Mouse (Mus musculus): ENCODE measurements at regions not wholly inside any gene's neighbourhood (a gene's known extent, or its start where the extent isn't known, plus 50 kb on each side); places are given as distances from the start of the nearest gene placed in this dataset.

DNA sequence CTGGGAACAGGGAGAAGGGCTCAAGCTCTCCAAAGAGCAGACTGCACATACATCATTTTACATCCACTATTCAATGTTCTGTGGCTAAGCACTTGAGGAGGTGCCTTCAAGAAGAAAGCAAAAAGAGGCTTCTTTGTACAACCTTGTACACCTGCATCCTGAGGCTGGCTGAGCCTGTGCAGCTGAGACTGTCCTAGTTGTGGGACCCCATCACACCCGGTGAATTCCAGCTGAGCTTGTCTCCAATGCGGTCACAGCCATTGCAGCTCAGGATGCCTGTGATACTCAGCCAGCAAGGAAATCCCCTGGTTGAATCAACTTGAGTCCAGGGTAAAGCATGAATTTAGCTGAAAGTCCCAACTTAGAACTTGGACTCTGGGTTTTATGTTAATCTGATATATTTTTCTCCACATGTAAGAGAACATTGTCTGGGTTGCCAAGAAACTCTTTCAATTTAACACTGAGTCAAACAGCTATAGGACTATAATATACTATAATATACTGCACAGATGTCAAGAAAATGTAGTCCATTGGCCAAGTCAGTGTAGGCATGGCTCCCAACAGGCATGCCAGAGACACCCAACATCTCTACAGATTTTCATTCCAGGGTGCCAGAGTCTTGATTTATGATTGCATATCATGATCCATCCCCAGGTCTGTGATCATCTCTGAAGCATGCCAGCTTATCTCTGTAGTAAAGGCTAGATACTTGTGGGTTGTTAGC is 599.2 kb downstream of the Pard3 start:
- Histone ChIP-seq H3K36me3 (ENCODE audit: control insufficient read depth, insufficient read depth, low read length, poor library complexity, severe bottlenecking) (no peaks in the 10 kb centered on the region), H3K27me3 (ENCODE audit: control insufficient read depth, insufficient read depth, low read length, poor library complexity, severe bottlenecking) (no peaks in the 10 kb centered on the region)
- DNase-seq (ENCODE audit: low read depth, low spot score): no peak

DNA sequence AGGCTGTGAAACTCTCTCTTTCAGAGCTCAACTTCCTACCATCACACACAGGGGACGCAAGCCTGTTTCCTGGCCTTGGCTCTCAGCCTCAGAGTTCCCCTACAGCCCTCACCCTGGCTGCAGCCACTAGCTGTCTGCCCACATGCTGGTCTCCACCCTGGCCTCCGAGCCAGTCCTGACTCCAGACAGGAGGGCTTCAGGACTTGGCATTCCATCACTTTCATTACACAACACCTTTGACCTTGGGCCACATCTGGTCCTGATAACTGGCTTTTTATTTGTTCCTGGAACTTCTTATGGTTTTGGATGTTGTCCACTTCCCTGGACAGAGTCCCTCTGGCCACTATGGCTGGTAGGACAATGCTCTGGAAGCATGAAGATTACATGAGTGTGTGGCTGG is 602.9 kb downstream of the Pard3 start:
- no peaks in the 10 kb centered on the region for H3K36me3 ChIP-seq (ENCODE audit: control insufficient read depth, insufficient read depth, low read length, poor library complexity, severe bottlenecking)
- H3K27me3 ChIP-seq (ENCODE audit: control insufficient read depth, insufficient read depth, low read length, poor library complexity, severe bottlenecking): no peaks in the 10 kb centered on the region
- no peak for DNase-seq (ENCODE audit: low read depth, low spot score)

- DNase-seq (ENCODE audit: low read depth, low spot score): no peak
- H3K36me3 ChIP-seq (ENCODE audit: control insufficient read depth, insufficient read depth, low read length, poor library complexity, severe bottlenecking): no peaks in the 10 kb centered on the region
- no peaks in the 10 kb centered on the region for H3K27me3 ChIP-seq (ENCODE audit: control insufficient read depth, insufficient read depth, low read length, poor library complexity, severe bottlenecking)
Measured at GRCm38 (mm10) chr8:127668991-127669390, 605.3 kb downstream of the Pard3 start.

DNA sequence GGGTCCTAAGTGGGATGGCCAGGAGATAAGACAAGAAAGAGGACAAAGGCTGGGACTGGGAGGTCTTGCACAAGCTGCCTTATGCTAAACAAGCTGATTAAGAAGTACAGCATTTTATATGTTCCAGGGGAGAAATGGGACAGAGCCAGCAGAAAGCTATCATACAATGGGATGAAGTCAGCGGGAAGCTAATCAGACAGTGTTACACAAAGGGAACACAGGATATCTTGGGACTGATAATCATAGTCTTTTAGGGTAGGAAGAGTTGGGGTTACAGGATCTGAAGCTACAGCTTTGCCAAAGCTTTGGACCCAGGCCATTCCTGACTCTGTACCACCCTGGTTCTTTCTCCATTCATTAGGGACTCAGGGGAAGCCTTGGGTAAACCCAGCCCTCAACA is 610.4 kb downstream of the Pard3 start:
- DNase-seq (ENCODE audit: low read depth, low spot score): no peak
- no peaks in the 10 kb centered on the region for H3K27me3 ChIP-seq (ENCODE audit: control insufficient read depth, insufficient read depth, low read length, poor library complexity, severe bottlenecking)
- no peaks in the 10 kb centered on the region for H3K36me3 ChIP-seq (ENCODE audit: control insufficient read depth, insufficient read depth, low read length, poor library complexity, severe bottlenecking)

DNA sequence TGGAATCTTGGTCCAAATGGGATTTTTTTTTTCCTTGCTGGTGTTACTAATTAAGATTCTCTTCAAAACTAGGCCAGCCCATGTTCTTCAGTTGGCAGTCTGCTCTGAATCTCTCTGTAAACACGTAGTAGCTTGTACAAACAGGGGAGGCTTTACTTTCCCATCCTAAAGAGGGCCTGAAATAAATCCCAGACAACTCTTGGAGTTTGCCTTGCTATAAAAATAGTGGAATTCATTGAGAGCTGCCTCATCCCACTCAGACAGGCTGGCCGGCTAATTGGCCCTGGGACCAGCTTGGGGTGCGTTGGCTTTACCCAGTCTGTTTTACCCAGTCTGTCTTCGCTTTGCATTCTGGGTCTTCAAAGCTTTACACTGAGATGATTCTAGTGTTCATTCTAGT is 611.7 kb downstream of the Pard3 start:
- Histone ChIP-seq H3K36me3 (ENCODE audit: control insufficient read depth, insufficient read depth, low read length, poor library complexity, severe bottlenecking) (no peaks in the 10 kb centered on the region), H3K27me3 (ENCODE audit: control insufficient read depth, insufficient read depth, low read length, poor library complexity, severe bottlenecking) (no peaks in the 10 kb centered on the region)
- DNase-seq (ENCODE audit: low read depth, low spot score): no peak

DNA sequence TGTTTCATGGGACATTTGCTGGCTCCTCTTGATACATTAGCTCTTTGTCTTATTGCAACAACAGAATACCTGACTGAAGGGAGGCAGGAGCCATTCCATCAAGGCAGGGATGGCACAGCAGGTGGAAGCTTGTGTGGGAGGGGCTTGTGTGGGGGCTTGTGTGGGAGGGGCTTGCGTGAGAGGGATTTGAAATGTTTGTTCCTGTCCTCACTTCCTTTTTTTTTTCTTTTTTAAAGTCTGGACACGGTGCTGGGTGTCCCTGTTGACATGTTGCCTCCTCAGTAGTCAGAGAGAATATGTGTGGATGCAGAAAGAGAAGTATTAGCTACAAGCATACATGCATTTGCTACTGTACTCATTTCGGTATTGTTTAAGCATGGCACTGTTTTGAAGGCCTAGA is 616.5 kb downstream of the Pard3 start:
- no peak for DNase-seq (ENCODE audit: low read depth, low spot score)
- H3K27me3 ChIP-seq (ENCODE audit: control insufficient read depth, insufficient read depth, low read length, poor library complexity, severe bottlenecking): no peaks in the 10 kb centered on the region
- H3K36me3 ChIP-seq (ENCODE audit: control insufficient read depth, insufficient read depth, low read length, poor library complexity, severe bottlenecking): no peaks in the 10 kb centered on the region

- no peaks in the 10 kb centered on the region for H3K27me3 ChIP-seq (ENCODE audit: control insufficient read depth, insufficient read depth, low read length, poor library complexity, severe bottlenecking)
- H3K36me3 ChIP-seq (ENCODE audit: control insufficient read depth, insufficient read depth, low read length, poor library complexity, severe bottlenecking): no peaks in the 10 kb centered on the region
- DNase-seq (ENCODE audit: low read depth, low spot score): no peak
Measured at GRCm38 (mm10) chr8:127684213-127684612, 620.5 kb downstream of the Pard3 start.

DNA sequence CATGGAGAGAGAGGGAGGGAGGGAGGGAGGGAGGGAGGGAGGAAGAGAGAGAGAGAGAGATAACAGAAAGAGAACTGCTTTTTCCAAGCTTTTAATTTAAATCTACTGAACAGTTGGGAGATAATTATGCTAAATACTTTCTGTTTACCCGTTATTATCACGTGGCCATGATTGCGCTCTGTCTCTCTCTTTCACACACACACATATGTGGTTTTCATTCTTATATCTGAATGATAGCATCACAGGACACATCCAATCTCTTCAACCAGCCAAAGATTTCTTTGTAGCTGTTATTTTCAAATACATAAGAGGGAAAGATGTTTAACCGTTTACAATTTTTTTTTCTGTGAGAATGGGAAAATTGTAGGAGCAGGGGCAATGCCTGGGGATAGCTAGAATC is 627.1 kb downstream of the Pard3 start:
- H3K27me3 ChIP-seq (ENCODE audit: control insufficient read depth, insufficient read depth, low read length, poor library complexity, severe bottlenecking): no peaks in the 10 kb centered on the region
- no peak for DNase-seq (ENCODE audit: low read depth, low spot score)
- H3K36me3 ChIP-seq (ENCODE audit: control insufficient read depth, insufficient read depth, low read length, poor library complexity, severe bottlenecking): no peaks in the 10 kb centered on the region

GRCm38 (mm10) chr8:127698404-127698803 is 634.7 kb downstream of the Pard3 start:
- Histone ChIP-seq H3K27me3 (ENCODE audit: control insufficient read depth, insufficient read depth, low read length, poor library complexity, severe bottlenecking) (no peaks in the 10 kb centered on the region), H3K36me3 (ENCODE audit: control insufficient read depth, insufficient read depth, low read length, poor library complexity, severe bottlenecking) (no peaks in the 10 kb centered on the region)
- DNase-seq (ENCODE audit: low read depth, low spot score): no peak

- Histone ChIP-seq H3K27me3 (ENCODE audit: control insufficient read depth, insufficient read depth, low read length, poor library complexity, severe bottlenecking) (no peaks in the 10 kb centered on the region), H3K36me3 (ENCODE audit: control insufficient read depth, insufficient read depth, low read length, poor library complexity, severe bottlenecking) (no peaks in the 10 kb centered on the region)
- DNase-seq (ENCODE audit: low read depth, low spot score): no peak
Measured at GRCm38 (mm10) chr8:127704406-127704805, 640.7 kb downstream of the Pard3 start.

- Histone ChIP-seq H3K36me3 (ENCODE audit: control insufficient read depth, insufficient read depth, low read length, poor library complexity, severe bottlenecking) (no peaks in the 10 kb centered on the region), H3K27me3 (ENCODE audit: control insufficient read depth, insufficient read depth, low read length, poor library complexity, severe bottlenecking) (no peaks in the 10 kb centered on the region)
- DNase-seq (ENCODE audit: low read depth, low spot score): no peak
Measured at GRCm38 (mm10) chr8:127706051-127706835, 642.5 kb downstream of the Pard3 start.

- DNase-seq (ENCODE audit: low read depth, low spot score): no peak
- Histone ChIP-seq H3K27me3 (ENCODE audit: control insufficient read depth, insufficient read depth, low read length, poor library complexity, severe bottlenecking) (no peaks in the 10 kb centered on the region), H3K36me3 (ENCODE audit: control insufficient read depth, insufficient read depth, low read length, poor library complexity, severe bottlenecking) (no peaks in the 10 kb centered on the region)
Measured at GRCm38 (mm10) chr8:127709439-127709838, 645.7 kb downstream of the Pard3 start.

DNA sequence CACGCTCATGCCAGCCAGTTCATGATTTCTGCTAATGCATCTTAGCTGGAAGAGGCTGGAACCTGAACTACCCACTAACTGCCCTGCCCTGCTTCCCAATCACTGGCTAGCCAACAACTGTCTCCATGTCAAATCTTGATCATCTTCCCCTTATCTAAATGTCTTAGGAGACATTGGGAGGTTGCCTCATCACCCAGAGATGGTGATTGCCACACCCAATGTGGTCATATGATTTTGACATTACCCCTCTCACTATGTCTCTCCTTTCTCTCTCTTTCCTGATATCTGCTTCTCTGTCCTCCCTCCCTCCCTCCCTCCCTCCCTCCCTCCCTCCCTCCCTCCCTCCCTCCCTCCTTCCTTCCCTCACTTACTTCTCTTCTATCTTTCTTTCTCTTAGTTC is 643.3 kb upstream of the Nrp1 start:
- Histone ChIP-seq H3K36me3 (ENCODE audit: control insufficient read depth, insufficient read depth, low read length, poor library complexity, severe bottlenecking) (no peaks in the 10 kb centered on the region), H3K27me3 (ENCODE audit: control insufficient read depth, insufficient read depth, low read length, poor library complexity, severe bottlenecking) (no peaks in the 10 kb centered on the region)
- no peak for DNase-seq (ENCODE audit: low read depth, low spot score)

DNA sequence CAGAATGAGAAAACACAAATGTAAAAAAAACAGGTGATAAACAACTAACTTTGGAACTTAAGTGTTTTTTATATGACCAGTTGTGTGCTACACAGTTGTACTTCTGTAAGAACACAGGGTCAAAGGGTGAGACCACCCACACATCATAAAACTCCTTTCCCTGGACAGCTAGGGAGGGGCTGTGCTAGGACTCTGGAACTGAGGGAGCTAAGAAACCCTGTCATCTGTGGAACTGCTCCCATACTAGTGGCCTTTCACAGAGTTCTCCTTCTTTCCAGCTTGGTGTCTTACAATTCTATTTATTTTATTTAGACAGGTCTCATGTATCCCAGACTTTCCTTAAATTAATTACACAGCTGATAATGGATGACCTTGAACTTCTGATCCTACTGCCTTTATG is 640.4 kb upstream of the Nrp1 start:
- no peaks in the 10 kb centered on the region for H3K27me3 ChIP-seq (ENCODE audit: control insufficient read depth, insufficient read depth, low read length, poor library complexity, severe bottlenecking)
- no peaks in the 10 kb centered on the region for H3K36me3 ChIP-seq (ENCODE audit: control insufficient read depth, insufficient read depth, low read length, poor library complexity, severe bottlenecking)
- DNase-seq (ENCODE audit: low read depth, low spot score): no peak

DNA sequence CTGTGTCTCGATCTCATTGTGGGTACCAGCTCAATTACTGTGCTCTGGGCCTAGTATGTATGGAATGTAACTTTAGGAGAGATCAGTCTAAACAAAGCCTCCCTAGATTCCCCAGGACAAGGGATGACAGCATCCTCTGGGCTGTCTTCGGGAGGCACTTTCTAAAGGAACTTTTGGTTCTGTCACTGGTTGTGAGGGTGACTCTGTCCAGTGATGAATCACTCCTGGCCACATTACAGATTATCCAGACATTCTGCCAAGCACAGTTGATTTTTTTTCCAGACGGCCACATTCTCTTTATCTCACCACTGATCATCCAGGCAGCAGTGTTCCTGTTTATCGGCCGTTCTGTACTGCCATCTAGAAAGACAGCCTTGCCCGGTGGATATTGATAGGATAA is 638.5 kb upstream of the Nrp1 start:
- Histone ChIP-seq H3K27me3 (ENCODE audit: control insufficient read depth, insufficient read depth, low read length, poor library complexity, severe bottlenecking) (no peaks in the 10 kb centered on the region), H3K36me3 (ENCODE audit: control insufficient read depth, insufficient read depth, low read length, poor library complexity, severe bottlenecking) (no peaks in the 10 kb centered on the region)
- DNase-seq (ENCODE audit: low read depth, low spot score): no peak

All from splenic B cell, adult 2 months (primary cell).